ENCODE assay signal across 21 mouse cellular contexts in genomic region chr8:59965416-59965815, GRCm38 (mm10).
"Had no signal": no experiment of that assay in that cellular context is flagged by ENCODE, and none has a peak within 500 bp of the region (broad histone marks: within the 10 kb centered on the region; RNA-seq: fewer than 3 reads in every experiment).

No protein-coding gene starts in this region.

- H3K36me3 ChIP-seq: midbrain, embryonic 10.5 days; midbrain, embryonic 12.5 days; neural tube, embryonic 13.5 days; neural tube, embryonic 15.5 days; stomach, embryonic 15.5 days had no signal

- ATAC-seq: midbrain, embryonic 16.5 days had no signal

- H3K4me1 ChIP-seq: midbrain, embryonic 10.5 days; midbrain, embryonic 12.5 days; neural tube, embryonic 13.5 days; neural tube, embryonic 15.5 days; stomach, embryonic 15.5 days had no signal

- H3K27me3 ChIP-seq: midbrain, embryonic 12.5 days; neural tube, embryonic 13.5 days; neural tube, embryonic 15.5 days; stomach, embryonic 15.5 days had no signal

- H3K27ac ChIP-seq: midbrain, embryonic 10.5 days; midbrain, embryonic 12.5 days; neural tube, embryonic 13.5 days; neural tube, embryonic 15.5 days; stomach, embryonic 15.5 days; stomach, postnatal 0 days had no signal

- DNase-seq: lung, adult 18-20 months; lung, embryonic 14.5 days; lung, postnatal 10 days; lung, postnatal 4 days; midbrain, embryonic 14.5 days; retina, postnatal 1 day; right cerebral cortex, adult 18-20 months; right cerebral cortex, postnatal 25 days; right cerebral cortex, postnatal 4 days; spleen, adult 18-20 months; thymus, adult 2 months; thymus, postnatal 25 days; thymus, postnatal 4 days had no signal

- H3K9ac ChIP-seq: lung, embryonic 14.5 days; midbrain, embryonic 12.5 days; neural tube, embryonic 13.5 days; neural tube, embryonic 15.5 days; stomach, embryonic 15.5 days had no signal

- H3K4me3 ChIP-seq: midbrain, embryonic 10.5 days; midbrain, embryonic 12.5 days; myocyte; neural tube, embryonic 13.5 days; neural tube, embryonic 15.5 days; stomach, embryonic 15.5 days had no signal

- H3K4me2 ChIP-seq: lung, embryonic 14.5 days; midbrain, embryonic 12.5 days; neural tube, embryonic 13.5 days; neural tube, embryonic 15.5 days; stomach, embryonic 15.5 days had no signal

- H3K9me3 ChIP-seq: midbrain, embryonic 10.5 days; midbrain, embryonic 12.5 days; neural tube, embryonic 13.5 days; neural tube, embryonic 15.5 days; stomach, embryonic 15.5 days had no signal
